Mouse (Mus musculus): ENCODE results near the gene Fam57b.
"Not testable (repeated sequence)": the region's sequence is repeated elsewhere in the genome, so short reads cannot be mapped to it uniquely, and the experiment has no call there.

The Fam57b gene

DNA sequence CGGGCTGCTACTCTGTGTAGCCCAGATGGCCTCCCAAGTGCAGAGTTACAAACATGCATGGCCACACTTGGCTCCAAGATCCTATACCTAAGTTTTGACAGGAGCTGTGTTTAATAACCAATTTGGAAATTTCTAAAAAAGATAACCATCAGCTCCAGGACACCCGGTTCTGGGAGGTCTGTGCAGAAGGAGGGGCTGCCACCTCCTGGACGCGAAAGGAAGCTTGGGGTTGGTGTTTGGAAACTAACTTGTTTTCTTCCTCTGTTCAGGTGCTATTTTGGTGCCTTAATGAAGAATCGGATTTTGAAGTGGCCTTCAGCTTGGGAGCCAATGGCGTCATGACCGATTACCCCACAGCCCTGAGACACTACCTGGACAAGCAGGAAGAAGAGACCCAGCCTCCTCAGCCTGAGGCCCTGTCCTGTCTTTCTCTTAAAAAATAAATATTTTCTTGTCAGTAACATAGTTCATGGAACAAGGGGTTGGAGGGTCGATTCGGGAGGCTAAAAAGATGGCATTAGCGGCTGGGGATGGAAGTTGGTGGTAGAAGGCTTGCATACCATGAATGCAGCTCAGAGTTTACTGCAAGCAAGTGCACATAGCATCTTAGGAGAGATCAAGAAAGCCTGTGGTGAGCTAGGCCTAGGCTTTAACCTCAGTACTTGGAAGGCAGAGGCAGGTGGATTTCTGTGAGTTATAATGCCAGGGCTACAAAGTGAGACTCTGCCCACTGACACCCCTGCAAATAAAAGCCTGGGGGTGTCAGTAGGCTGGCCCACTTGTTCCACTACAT lies 22.1 kb upstream of the Fam57b start:
- in situ Hi-C loops (cut with MboI; ENCODE audit: low pct_unique_long_range_greater_than_20kb in 1 of 2, low sequenced_read_pairs in 2 of 2, unreplicated experiment in 1 of 2) = no loop called here

DNA sequence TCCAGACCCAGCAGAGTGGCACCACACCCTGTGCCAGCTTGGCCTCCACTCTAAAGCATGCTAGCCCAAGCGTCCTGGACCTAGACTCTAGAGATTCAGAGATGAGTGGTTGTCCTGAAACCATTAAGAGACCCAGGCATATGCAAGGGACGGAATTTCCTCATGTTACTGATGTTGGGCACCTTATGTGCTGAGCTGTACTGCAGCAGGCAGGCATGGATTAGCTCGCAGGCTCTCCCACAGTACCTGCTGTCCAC lies 21.6 kb upstream of the Fam57b start:
- in situ Hi-C loops (cut with MboI; ENCODE audit: low pct_unique_long_range_greater_than_20kb in 1 of 2, low sequenced_read_pairs in 2 of 2, unreplicated experiment in 1 of 2) = no loop called here

DNA sequence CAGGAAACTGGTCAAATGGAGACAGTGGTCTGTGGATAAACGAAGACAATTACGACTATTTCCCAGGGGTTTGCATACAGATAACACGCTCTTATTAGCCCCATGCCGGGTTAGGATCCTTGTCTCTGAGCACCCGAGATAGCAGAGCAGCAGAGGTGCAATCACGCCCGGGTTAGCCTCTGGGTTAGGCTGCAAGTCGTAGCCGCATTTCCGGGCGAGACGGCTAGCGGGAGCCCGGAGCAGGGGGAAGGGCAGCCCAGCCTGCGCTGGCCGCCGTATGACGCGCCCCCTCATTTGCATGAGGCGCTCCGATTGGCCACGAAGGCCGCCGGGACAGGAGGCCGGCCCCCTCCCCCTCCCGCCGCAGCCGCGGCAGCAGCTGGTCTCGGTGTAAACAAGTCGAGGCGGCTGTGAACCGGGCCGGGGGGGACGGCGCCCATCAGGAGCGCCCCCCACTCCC lies 20.8 kb upstream of the Fam57b start, which contains the start of gene Ypel3:
TSS of gene Ypel3 (plus strand) at position 358 of the 460 bp plus-strand sequence.
- in situ Hi-C loops (cut with MboI; ENCODE audit: low pct_unique_long_range_greater_than_20kb in 1 of 2, low sequenced_read_pairs in 2 of 2, unreplicated experiment in 1 of 2) = no loop called here

DNA sequence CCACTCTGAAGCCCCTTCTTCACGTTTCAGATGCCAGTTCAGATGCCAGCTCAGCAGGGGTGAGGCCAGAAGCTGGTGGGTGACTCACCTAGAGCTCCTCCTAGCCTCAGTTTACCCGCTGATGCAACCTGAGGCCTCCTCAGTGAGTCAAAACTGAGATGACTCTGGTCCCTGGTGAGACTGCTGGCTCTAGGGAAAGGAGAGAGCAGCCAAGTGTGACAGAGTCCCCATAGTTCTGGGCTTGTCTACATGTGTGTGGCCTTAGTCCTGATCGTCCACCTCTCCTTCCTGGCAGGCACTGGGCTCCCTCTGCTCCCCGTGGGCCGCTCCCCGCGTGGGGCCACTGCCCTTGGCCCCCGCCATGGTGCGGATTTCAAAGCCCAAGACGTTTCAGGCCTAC lies 20.0 kb upstream of the Fam57b start:
- in situ Hi-C loops (cut with MboI; ENCODE audit: low pct_unique_long_range_greater_than_20kb in 1 of 2, low sequenced_read_pairs in 2 of 2, unreplicated experiment in 1 of 2) = no loop called here

DNA sequence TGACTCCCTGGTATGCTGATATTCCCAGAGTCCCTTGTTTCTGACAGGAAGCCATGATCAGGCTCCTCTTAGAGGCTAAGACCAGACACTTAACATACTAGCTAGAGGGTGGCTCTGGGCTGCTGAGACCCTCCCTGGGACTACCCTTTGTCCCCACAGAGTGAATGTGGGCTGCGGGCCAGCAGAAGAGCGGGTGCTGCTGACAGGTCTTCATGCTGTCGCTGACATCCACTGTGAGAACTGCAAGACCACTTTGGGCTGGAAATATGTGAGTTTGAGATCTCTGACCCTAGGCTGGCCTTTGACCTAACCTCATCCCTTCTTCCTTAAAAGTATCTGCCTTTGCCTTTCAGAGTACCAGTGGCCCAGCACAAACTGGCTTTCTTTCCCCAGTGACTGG lies 19.3 kb upstream of the Fam57b start:
- in situ Hi-C loops (cut with MboI; ENCODE audit: low pct_unique_long_range_greater_than_20kb in 1 of 2, low sequenced_read_pairs in 2 of 2, unreplicated experiment in 1 of 2) = no loop called here

DNA sequence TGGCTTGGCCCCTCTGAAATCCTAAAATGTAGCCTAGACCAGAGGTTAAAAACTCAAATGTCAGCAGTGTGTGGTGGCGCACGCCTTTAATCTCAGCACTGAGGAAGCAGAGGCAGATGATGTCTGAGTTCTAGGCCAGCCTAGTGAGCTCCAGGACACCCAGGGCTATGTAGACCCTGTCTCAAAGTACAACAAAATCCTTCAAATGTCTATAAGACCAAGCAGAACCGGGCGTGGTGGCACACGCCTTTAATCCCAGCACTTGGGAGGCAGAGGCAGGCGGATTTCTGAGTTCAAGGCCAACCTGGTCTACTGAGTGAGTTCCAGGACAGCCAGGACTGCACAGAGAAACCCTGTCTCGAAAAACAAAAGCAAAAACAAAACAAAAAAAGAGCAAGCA lies 18.4 kb upstream of the Fam57b start:
- in situ Hi-C loops (cut with MboI; ENCODE audit: low pct_unique_long_range_greater_than_20kb in 1 of 2, low sequenced_read_pairs in 2 of 2, unreplicated experiment in 1 of 2) = not testable (repeated sequence)

DNA sequence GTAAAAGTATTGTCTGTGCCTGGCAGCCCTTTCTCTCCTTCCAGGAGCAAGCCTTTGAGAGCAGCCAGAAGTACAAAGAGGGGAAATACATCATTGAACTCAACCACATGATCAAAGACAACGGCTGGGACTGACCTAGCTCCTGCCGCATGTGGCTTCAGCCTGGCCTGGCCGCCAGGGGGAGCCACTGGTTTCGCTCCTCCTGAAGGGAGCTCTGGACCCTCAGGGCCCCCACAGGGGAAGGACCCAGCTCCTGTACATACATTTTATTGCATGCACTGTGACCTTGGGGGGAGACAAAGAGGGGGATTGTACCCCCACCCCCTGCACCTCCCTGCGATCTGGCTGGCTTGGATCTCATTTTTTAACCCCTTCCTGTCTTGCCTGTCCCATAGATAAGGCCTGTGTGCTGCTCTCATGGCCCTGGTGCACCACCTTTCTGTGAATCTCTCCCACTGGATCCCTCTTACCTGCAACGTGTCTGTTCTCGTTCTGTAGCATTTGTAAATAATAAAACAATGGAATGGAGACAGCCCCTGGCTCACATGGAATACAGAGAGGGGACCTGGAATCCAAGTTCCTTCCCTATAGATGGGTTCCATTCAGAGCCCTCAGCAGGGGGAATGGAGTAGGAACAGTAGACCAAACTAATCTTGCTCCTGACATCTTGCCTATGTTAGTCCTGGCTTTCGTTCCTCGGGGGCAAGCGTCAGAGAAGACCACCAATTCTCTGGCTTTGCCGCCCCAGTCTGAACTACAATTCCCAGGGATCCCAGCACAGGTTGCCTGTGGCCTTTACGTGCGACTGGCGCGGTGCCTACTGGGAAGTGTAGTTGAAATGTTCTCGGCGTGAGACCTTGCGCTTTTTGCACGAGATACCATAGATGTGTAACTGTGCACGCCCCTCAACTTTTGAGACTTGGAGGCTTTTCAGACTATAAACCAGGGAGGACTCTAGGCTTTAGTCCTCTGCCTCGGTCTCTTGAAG lies 17.2 kb upstream of the Fam57b start:
- in situ Hi-C loops (cut with MboI; ENCODE audit: low pct_unique_long_range_greater_than_20kb in 1 of 2, low sequenced_read_pairs in 2 of 2, unreplicated experiment in 1 of 2) = no loop called here

DNA sequence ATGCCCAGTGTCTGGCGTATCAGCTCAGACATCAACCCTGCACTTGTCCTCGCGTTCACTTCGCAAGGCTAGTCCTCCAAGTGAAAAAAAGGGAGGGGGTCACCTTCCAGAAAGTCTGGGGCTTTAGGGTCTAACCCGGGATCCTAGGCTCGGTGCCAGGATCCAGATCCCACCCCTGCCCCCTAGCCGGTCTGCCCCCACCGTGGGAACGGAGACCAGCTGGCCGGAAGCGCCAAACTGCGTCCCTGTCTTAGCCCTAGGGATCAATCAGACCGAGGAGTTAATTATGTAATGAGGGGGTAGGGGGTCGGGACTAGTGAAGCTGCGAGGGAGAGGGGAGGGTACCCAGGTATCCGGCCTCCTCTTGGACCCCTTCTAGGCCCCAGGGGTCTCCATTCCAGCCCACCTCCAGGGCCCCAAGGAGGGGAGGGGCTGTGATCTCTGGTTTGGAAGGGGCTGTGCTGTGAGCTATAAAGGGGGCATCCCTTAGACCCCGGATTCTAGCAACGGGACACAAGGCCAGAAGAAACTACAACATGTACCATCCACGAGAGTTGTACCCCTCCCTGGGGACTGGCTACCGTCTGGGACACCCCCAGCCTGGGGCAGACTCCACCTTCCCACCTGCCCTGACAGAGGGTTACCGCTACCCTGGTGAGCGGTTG lies 16.4 kb upstream of the Fam57b start, which contains the start of gene Tbx6:
TSS of gene Tbx6 (plus strand) at position 513 of the 665 bp plus-strand sequence.
- in situ Hi-C loops (cut with MboI; ENCODE audit: low pct_unique_long_range_greater_than_20kb in 1 of 2, low sequenced_read_pairs in 2 of 2, unreplicated experiment in 1 of 2) = no loop called here

DNA sequence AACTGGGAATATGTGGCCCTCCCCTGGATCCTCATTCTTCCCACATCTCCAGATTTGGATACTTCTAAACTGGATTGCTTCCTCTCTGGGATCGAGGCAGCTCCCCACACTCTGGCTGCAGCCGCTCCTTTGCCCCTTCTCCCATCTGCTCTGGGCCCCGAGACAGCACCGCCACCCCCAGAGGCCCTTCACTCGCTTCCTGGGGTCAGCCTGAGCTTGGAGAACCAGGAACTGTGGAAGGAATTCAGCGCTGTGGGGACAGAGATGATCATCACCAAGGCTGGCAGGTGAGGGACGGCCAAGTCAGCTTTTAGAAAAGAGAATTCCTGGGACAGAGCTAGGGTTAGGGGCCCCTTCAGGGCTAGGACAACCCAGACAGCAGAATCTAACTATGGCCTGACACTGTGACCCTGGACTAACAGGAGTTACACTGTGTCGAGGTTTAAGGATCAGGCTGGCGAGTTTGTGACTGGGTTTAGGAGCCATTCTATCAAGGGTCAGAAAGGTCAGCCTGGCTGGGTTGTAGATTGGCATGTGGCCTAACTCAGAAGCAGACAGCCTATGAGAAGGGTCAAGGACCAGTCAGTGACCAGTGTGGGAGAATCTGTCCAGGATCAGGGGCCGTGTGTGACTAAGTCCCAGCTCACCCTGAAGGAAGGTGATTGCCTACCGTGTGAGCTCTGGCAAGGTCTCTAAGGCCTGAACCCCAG lies 15.7 kb upstream of the Fam57b start:
- in situ Hi-C loops (cut with MboI; ENCODE audit: low pct_unique_long_range_greater_than_20kb in 1 of 2, low sequenced_read_pairs in 2 of 2, unreplicated experiment in 1 of 2) = no loop called here

DNA sequence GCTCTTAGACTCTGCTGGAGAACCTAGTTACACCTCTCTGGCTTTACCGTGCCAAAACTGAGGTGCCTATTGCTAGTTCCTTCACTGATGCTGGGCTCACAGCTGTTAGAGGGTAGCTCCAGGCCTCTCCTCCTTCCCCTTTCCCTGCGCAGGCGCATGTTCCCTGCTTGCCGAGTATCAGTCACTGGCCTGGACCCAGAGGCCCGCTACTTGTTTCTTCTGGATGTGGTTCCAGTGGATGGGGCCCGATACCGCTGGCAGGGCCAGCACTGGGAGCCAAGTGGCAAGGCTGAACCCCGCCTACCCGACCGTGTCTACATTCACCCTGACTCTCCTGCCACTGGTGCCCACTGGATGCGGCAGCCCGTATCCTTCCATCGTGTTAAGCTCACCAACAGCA lies 14.8 kb upstream of the Fam57b start:
- in situ Hi-C loops (cut with MboI; ENCODE audit: low pct_unique_long_range_greater_than_20kb in 1 of 2, low sequenced_read_pairs in 2 of 2, unreplicated experiment in 1 of 2) = no loop called here

DNA sequence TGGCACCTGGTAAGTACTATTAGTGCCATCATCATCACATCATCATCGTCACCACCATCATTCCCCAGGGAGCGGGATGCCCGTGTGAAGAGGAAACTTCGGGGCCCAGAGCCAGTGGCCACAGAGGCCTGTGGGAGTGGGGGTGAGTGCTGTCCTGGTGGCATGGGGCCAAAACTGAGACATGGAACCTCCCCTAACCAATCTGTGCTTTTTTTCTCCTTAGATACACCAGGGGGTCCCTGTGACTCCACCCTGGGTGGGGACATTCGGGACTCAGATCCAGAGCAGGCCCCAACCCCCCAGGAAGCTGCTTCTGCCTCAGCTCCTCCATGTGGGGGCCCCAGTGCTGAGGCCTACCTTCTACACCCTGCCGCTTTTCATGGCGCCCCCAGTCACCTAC lies 13.0 kb upstream of the Fam57b start:
- in situ Hi-C loops (cut with MboI; ENCODE audit: low pct_unique_long_range_greater_than_20kb in 1 of 2, low sequenced_read_pairs in 2 of 2, unreplicated experiment in 1 of 2) = no loop called here

DNA sequence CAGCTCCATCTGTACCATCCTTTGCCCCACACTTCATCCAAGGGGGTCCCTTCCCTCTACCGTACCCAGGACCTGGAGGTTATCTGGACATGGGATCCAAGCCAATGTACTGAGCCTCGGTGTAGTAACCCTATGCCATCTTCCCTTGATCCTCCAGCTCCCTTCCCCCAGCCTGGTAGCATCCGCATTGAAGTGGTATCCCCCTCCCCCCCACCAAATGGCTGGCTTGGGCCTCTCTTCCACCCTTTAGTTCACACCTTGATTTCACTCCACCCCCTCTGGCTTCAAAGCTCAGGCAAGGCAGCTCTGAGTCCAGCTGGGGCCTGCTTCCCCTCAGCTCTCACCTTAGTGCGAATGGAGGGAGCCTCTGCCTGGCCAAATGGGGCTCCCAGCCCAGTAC lies 12.4 kb upstream of the Fam57b start:
- in situ Hi-C loops (cut with MboI; ENCODE audit: low pct_unique_long_range_greater_than_20kb in 1 of 2, low sequenced_read_pairs in 2 of 2, unreplicated experiment in 1 of 2) = no loop called here

DNA sequence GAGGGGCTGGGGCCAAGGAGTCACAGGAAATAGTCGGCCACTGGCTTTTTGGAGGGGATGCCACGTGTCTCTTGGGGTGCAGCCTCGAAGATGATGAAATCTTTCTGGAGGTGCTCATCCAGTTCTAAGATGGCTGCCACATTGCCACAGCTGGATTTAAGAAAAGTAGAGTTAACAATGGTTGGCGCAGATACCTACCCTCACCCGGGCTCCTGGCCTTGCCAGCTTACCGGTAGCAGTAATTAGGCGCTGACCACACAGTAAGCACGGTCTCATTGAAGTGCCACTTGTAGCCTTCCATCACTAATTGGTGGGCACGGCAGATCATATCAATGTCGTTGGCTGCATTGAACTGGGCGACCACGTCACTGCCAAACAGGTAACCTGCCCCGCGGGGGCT lies 11.3 kb upstream of the Fam57b start:
- in situ Hi-C loops (cut with MboI; ENCODE audit: low pct_unique_long_range_greater_than_20kb in 1 of 2, low sequenced_read_pairs in 2 of 2, unreplicated experiment in 1 of 2) = no loop called here

DNA sequence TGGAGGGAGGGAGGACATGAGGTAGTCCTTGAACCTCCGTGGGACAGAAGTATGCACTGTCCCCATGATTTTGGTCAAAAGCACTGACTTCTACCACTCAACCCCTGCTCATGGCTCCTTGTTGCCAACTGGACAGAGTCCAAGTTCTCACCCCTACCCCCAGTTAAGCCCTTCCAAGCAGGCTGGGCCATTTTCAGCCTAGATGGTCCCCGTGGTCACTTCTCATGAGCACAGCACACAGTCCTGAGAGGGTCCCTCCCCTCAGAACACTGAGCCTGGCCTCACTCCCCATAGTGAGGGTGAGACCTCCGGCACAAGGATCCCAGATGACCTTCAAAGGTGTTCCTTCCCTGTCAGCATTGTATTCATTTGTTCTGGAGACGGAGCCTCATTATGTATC lies 8.3 kb upstream of the Fam57b start:
- in situ Hi-C loops (cut with MboI; ENCODE audit: low pct_unique_long_range_greater_than_20kb in 1 of 2, low sequenced_read_pairs in 2 of 2, unreplicated experiment in 1 of 2) = no loop called here

DNA sequence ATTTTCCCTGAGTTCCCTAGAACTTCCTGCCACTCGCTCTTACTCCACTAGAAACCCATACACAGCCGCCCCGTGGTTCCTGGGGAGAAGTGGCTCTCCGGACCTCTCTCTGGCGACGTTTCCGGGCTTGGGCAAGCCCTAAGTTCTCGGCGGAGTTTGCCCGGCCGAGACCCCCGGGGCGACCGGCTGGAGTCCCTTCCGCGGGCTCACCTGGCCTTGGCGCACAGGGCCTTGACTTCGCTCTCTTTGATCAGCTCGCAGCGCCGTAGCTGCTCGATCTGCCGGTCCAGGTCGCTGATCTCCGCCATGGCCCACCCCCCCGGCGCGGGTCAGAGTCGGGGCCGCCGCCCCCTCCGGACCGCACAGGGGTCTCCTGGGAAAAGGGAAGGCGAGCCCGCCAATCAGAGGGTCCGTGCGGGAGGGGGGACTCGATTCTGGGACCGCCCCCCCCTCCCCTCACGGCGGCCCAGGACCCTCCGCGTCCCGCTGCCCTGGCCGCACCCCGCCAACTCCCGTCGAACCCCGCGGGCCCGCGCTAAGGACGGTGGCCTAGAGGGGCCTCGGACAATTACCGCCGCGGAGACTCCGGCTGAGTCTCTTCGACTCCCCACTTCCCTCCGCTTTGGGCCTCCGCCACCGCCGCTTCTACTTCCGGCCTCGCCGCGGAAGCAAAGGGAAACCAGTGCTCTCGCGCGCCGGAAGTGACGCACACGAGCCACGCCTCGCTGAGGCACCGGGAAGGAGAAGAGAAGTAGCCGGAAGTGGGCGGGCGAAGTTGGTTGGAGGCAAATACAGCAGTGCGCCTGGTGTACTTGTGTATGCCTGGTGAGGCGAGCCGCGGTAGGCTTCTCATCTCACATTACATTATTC lies 5.4 kb upstream of the Fam57b start, which contains the start of gene Ppp4c:
TSS of gene Ppp4c (minus strand) at position 646 of the 870 bp plus-strand sequence.
- in situ Hi-C loops (cut with MboI; ENCODE audit: low pct_unique_long_range_greater_than_20kb in 1 of 2, low sequenced_read_pairs in 2 of 2, unreplicated experiment in 1 of 2) = no loop called here

DNA sequence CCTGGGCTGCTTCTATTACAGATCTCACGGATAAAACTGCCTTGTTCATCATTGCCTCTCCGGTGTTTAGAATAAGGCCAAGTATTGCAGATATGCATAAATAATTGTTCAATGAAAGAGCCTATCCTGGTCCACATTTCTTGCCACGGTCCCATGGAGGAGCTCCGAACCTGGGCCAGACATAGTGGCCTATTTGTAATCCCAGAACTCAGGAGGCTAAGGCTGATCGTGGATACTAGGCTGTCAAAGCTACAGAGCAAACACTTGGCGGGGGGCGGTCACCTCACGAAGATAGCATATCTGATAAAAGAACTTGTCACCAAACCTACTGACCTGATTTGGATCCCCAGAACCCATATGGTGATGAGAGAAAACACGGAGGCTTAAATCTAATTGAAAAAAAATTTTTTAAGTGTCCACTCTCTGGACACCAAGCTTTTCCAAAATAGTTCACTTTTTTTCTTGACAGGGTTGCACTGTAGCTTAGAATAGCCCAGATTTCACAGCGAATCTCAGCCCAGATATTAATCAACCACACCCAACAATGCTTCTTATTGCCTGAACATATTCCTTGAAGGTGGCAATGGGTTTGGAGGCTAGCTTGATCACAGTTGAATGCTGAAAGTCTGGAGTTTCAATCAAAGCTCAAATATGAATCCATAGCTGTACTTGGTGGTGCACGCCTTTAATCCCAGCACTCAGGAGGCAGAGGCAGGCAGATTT lies 4.6 kb upstream of the Fam57b start:
- in situ Hi-C loops (cut with MboI; ENCODE audit: low pct_unique_long_range_greater_than_20kb in 1 of 2, low sequenced_read_pairs in 2 of 2, unreplicated experiment in 1 of 2) = no loop called here
